Mouse (Mus musculus) left cerebral cortex, adult 11 months (tissue): ENCODE results near the gene Slc12a8.

Experiments
- DNase-seq: peaks from one replicate; pipeline ENCODE4 v3.0.0; 2022; ENCODE audit warnings: low spot score

The Slc12a8 gene

DNA sequence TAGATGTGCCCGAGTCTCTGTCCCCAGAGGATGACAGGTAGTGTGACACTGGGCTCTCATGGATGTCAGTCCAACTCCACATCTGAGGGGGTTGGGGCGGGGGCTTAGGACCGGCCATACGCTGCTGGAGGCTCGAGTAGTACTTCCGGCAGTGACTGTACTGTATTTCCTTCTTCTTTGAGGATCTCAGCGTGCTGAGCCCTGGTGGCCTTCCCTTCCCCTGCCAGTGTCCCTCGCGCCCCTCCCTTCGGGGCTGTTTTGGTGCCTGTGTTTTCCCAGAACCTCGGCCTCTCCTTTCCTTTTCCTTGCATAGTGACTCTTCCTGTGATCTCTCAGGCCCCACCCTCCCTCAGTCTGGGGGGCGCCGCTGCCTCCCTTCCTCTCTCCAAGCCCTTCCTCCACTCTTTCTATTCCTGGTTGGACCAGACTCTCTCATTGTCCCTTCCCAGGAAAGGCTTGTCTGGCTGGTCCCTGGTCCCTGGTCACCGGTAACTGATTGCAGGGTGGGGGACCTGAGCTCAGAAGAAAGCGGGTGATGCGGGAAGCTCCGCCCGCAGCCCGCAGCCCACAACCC, 66.8 kb downstream of the Slc12a8 start:
- no peak for DNase-seq

DNA sequence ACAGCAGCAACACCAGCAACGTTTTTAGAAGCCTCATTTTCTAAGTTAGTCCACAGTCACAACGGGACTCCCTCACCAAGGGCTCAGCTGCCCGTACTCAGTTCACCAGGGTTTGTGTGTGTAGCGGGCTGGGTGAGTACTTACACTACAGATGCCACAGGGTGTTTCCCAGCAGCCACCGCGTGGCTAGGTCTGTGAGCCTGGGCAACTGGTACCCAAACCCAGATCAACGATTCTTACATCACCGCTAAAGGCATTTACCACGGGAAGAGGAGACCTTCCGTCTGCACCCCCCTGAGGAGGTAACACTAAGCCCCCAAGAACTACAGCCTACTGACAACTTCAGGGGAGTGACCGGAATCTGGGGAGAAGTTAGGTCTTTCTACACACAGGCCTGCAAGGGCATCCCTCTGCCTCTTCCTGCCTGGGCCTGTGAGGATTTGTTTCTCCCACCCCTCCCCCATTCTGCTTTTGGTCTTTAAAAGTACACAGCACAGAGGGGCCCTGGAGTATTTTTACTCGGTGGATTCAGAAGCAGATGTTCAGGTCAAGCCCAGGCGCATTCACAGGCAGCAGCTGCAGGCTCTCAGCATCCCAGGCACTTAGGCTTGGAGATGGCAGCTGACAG, 67.4 kb downstream of the Slc12a8 start:
- no peak for DNase-seq

DNA sequence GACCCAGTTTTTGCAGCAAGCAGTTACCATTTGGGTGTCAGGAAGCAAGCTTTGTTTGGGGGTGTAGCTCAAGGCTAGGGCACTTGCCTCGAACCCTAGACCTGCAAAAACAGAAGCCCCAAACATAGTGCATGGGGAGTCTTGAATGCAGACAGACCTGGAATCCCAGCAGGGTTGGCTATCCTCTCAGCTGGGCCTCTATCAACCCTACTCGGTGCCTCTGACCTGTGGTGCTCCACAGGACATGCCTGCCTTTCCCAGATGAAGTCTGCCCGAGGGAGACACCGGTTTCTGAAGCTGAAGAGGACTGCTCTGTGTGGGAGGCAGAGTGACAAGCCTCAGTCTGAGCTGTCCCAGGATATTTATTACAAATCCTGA, 67.9 kb downstream of the Slc12a8 start:
- no peak for DNase-seq

DNA sequence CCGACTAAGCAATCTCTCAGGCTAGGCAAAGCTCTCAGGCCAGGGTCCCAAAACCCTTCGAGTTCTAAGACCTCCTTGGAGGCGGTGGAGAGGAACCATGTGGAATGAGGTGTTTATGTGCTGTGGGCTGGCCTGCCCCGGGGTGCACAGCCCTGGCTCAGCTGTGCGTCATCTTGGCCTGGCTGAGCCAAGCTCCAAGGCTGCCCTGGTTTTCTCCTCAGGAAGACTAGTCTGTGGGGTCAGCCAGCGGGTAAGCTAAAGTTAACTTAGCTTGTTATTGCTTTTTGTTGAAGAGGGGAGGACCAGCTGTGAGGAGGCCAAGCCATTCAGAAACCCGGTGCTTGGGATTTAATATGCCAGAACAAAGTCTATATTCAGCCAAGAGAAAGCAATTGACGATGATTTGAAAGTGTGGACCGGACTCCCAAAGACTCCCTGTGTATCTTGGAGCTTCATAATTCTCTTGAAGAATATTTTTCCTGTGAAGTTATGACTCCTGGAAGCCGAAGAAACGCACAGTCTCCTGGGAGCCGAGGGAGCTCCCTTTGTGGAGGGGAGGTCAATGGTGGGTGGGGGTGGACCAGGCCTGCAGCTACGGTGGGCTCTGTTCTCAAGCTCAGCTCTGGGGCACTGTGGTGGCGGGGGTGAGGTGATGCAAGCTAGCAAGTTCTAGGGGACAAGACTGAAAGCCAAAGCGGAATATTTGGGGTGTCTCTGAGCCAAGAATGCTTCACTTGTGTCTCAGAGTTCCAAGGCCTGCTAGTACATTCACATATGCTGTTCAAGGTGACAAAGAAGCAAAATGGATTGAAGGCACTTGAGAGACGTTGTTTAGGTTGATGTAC, 70.4 kb downstream of the Slc12a8 start:
- DNase-seq, result no peak

DNA sequence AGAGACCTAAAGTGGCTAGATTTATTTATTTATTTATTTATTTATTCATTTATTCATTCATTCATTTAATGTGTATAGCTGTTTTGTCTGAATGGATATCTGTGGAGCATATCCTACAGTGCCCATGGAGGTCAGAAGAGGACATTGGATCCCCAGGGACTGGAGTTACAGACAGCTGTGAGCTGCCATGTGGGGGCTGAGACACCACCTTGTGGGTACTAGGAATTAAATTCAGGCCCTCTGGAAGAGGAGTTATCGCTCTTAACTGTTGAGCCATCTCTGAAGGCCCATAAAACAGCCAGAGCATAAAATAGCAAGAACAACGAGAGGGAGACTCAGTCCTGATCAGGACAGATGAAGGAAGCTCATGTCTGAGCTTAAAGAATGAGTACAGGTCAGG, 71.7 kb downstream of the Slc12a8 start:
- DNase-seq, result no peak

DNA sequence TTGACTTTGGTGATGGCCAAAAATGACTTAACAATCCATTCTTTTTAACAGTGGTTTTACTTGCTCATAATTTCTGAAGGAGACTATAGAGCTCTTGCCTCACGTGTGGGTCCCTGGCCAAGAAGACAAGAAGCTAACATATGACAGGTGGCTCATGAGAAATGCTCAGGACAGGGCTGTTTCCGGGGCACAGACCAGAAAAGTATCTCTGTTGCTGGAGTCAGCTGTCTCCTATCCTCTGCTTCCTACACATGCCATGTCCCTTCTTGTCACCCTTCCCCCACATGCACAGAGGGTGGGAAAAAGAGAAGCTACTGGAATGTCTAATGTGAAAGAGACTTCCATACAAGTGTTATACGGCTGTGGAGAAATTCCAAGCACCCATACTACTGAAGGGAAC, 73.3 kb downstream of the Slc12a8 start:
- no peak for DNase-seq

DNA sequence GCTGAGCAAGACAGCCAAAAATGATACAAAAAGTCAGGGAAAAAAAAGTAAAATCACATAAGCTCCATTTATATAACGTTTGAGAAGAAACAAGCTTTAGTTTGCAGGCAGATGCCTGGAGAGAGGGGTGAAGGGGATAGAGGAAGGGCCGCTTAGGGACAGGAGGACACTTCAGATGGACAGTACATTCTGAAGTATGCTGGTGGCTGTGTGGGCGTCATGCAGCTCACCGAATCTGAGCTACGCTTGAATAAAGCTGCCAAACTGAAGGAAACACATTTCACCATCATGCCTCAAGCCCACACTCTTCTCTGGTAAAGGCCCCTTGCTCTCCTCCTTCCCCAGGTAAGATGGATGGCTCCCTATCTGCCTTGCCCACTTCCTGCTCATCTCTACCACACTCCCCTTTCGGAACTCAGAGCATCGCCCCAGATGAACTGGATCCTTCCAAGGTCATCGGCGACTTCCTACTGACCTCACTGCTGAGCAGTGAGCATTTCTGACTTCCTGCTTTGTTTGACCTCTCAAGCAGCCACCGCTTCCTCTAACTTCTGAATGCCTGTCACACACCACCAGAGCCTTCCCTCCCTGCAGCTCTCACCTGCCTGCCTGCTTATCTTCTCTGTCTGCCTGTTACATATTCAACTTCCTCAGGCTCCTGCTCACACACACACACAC, 74.4 kb downstream of the Slc12a8 start:
- no peak for DNase-seq

DNA sequence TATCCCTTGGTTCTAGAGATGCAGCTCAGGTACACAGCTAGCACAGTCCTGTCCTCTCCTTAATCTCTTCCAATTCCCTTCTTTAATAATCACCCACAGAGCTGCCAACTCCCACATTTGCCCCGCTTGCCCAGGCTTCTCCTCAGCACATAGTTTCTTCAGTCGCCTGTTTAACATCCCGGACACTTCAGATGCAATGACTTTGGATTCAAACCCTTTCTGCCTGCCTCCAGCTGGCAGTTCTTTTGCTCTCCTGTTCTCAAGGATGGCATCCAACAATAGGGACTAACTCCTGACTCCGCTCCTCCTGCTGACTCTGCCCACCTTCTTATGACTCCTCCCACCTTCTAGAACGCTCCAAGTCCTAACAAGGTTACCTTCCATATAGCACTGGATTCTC, 75.2 kb downstream of the Slc12a8 start:
- no peak for DNase-seq

DNA sequence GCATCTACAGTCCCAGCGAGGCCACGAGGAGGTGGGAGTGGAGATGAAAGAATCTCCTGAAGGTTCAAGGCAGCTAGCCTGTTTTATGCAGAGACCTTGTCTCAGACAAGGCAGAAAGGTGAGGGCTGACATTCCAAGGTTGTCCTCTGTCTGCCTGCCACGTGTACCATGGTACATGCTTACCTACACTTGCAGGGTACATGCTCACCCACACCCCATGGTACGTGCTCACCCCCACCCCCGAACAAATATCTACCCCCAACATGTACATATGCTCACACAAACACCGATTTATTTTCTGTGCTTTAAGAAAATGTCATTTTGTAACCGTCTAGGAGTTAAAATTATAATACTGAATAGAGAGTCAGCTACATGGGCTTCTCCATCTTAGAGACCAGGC, 76.3 kb downstream of the Slc12a8 start:
- no peak for DNase-seq

DNA sequence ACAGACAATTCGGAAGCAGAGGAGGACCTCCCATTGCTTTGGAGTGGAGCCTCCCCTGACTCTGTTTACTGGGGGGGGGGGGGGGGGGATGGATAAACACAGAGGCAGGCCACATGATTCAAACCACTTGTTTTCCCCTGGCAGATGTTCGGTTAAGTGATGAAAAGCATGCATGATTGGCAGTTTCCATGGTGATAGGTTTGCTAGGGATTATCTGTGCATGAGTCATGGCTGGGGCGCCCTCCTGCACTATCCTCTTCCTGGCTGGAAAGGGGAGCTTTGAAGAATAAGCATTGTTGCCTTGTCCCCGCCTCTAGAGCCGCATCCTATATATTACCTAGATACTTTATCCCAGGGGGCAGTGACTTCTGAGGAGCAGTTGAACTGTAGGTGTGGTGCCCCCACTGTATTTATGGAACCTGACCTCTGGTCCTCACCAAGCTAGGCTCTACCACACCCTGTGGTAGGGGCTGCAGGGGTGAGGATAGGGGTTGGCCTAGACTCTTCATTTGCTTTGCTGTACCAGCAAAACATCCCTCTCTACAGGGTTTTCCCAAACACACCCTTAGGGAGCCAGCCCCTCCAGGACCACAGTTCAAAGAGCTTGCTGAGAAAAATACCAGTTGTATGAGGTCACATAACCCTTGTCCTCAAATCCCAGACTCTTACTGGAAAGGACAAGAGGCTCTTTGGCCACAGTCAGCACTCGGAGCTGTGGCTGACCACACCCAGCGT, 77.1 kb downstream of the Slc12a8 start:
- DNase-seq, result no peak

DNA sequence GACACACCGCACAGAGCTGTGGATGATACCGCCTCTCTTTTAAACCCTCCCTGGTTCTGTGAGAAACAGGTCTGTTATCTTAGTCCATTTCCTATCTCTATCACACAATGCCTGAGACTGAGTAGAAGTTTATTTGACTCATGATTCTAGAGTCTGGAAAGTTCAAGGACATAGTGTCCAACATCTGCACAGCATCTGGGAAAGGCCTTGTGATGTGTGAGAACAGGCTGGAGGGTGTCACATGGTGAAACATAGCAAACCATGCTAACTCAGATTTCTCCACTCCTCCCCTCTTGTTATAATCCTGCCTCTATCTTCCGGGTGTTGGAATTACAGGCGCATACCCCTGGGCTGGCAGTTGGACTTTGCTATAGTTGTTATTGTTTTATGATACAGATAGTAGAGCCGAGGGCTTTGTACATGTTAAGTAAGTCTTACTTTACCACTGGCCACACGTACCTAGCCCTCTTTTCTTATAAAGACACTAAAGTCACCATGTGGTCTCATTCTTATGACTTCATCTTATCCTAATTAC, 78.2 kb downstream of the Slc12a8 start:
- DNase-seq, result no peak

DNA sequence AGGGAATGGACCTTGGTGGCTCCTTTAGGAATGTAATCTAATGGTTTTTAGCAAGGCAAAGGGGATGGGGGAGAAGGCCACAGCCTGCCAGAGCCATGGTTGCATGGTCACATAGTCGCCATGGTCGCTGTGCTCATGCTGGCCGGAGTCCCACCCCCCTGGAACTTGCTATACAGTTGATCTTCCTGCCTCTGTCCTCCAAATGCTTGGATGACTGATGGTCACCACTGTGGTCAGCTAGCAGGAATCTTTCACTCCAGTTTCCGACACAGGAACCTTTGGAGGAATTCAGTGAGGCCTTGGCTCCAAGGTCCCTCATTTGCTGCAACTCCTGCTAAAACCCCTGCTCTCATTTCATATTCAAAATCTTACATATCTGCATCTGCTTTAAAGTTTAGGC, 79.1 kb downstream of the Slc12a8 start:
- no peak for DNase-seq

DNA sequence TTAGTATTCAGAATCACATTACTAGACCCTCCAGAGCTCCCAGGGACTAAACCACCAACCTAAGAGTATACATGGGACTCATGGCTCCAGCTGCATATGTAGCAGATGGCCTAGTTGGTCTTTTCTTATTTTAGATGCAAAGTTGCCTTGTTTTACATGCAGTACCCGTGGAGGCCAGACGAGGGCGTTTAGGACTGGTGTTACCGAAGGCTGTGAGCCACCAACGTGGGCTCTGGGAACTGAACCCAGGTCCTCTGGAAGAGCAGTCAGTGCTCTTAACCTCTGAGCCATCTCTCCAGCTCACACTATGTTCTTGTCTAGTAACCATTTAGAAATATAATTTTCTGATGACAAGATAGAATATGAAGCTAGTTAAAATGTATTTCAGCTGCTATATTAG, 83.1 kb downstream of the Slc12a8 start:
- no peak for DNase-seq

DNA sequence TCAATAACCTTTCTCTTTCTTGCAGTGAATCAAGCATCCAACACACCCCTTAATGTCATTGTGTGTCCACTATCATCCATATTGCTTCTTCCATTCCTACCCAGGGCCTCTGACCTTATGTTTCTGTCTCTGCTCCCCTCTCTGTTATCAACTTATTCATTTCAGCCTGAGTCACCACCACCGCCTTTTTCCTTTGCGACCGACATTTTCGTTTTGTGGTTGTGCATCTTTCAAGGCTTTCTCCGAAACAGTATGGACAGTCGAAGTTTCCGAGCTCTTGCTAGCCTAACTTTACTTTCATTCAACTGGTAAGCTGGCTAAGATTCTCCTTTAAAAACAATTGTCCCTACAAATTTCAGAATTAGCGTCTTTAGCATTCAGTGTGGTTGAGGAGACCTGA, 84.2 kb downstream of the Slc12a8 start:
- DNase-seq, result no peak

DNA sequence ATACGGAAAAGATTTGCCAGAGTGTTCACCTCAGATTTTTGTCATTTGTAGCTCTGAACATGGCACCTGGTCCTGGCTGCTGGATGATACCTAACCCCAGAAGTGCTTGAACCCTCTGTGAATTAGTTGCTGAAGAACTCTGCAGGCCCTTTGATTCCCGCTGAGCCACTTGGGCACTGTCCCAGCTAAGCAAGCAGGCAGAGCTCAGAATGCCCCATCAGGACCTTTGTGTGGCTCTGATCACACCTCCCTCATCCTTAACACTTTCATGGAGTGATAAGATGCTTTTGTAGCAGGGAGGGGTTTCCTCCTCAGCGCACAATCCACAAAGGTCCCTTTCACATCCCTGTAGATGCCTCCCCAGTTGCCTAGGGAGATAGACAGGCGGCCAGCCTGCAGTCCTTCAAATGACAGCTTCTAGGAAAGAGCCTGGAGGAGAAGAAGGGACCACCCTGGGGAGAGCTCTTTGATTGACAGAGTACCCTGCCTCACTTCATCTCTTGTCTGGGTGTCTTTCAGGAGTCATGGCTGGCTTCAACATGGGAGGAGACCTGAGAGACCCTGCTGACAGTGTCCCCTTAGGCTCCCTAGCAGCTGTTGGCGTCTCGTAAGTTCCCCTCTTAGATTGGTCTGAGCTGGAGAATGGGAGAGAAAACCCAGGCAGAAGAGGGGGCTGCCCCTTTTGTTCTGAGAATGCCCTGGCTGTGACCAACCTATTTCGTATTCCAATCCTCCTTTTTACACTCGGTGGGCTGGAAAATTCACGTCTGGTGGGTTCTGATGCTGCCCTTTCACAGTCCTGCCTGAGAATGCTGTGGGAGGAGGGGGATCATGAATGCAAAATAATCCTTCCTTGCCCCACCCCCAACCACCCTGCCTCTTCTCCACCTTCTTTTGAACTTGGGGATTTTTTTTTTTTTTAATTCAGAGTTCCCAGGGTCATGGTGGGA, 88.8 kb downstream of the Slc12a8 start:
- no peak for DNase-seq

DNA sequence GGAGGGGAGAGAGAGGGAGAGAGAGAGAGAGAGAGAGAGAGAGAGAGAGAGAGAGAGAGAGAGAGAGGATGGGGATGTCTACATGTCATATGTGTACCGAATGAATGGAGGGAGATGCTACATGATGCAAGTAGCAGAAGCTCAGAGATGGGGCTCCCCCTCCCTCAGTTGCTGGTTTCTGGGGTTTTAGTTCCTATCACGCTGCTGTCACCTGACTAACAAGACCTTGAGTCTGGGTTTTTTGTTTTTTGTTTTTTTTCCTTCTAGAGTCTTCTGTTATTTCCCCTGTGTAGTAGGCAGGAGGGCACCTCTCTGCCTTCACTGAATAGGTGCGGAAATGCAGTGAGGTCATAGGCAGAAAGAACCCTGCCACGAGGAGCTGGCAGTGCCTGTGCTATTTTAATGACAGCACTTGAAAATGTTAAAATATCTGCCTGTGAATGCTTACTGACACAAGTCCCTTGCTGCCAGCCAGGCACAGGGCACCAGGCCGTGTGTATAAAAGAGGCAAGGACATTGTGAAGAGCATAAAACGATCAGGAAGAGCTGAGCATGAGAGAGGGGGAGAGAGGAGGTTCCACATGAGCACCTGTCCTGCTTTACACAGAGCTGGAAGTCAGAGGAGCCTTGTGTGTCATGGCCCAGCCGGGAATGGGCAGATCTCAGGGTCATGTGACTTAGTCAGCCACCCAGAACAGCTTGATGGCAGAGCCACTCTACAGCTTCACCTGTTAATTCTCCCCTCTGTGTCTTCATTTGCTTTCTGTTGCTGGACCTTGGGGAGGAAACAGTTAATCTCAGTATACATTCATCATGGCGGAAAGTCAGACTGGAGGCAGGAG, 89.8 kb downstream of the Slc12a8 start:
- DNase-seq, result no peak

DNA sequence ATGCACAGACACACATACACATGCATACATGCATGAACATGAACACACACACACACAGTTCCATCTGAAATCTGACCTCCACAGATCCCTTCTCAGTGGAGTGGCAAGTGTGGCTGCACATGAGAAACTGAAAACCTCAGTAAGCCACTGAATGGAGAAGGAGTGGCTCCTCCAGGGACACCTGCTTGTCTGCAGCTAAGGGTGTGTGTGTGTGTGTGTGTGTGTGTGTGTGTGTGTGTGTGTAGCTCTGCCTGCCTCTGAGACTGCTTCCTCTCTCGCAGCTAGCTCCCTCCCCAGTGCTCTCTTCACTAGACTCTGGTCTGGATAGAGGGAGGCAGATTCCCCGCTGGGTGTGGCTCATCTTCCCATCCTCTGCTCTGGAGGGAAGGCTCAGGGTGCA, 92.4 kb downstream of the Slc12a8 start:
- no peak for DNase-seq

DNA sequence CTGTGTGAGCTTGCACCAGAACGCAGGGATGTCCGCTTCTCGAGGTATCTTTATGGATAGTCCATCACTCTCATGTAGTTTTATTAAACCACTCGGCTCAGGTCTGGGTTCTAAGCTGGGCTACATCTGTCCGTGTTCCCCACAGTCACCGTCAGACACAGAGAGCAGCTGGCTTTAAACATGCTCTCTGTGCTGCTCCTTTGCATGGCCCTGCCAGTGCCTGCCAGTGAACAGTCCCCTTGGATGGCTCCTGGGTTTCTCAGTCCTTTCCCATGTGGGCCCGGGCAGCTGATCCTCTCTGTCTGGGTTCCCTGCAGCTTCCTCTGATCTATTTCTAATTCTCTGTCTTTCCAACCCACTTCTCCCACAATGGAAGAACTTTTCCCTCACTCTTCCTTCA, 93.3 kb downstream of the Slc12a8 start:
- DNase-seq, result no peak

DNA sequence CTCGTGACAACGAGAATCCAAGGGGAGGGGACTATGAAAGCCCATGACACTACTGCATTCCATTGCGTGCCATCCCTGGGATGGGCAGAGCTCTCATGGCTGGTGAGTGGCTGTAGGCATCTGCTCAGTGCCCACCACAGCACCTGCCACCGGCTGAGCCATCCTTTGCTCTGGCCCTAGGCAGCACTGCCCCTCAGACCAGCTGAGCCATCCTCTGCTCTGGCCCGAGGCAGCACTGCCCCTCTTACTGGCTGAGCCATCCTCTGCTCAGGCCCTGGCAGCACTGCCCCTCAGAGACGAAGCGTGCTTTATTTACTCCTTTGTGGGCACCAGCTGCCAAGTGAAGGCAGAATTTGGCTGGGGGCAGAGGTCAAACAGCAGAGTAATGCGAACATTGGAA, 94.2 kb downstream of the Slc12a8 start:
- no peak for DNase-seq
